Mouse (Mus musculus) hindbrain, postnatal 0 days (tissue): Measurements from ENCODE around the gene Pex26. TPM values are rescaled to one million over a fixed set of nuclear protein-coding genes. Genes with fewer than 3 reads are reported as not detected.

Experiments
- ATAC-seq: fragments of 200-750 bp; cut with Nextera tagmentation; 2 replicates; pipeline ENCODE4 v1.8.0; 2017; ENCODE audit warnings: mild to moderate bottlenecking, moderate TSS enrichment, moderate library complexity
- DNase-seq: peaks from one replicate; pipeline ENCODE4 v3.0.0-alpha.2; 2015; ENCODE audit warnings: low spot score
- H3K27ac ChIP-seq: fragments of 300-500 bp; sonication (generic); 2 replicates; pipeline ENCODE4 v1.5.1; 2014; ENCODE audit warnings: mild to moderate bottlenecking
- H3K27me3 ChIP-seq: fragments of 300-500 bp; sonication (generic); 2 replicates; pipeline ENCODE4 v1.6.1; 2014; ENCODE audit warnings: low read length, mixed read lengths; ENCODE audit not compliant: insufficient read depth
- H3K36me3 ChIP-seq: fragments of 300-500 bp; sonication (generic); 2 replicates; pipeline ENCODE4 v1.6.1; 2014; ENCODE audit warnings: low read length, mixed read lengths; ENCODE audit not compliant: insufficient read depth
- H3K4me1 ChIP-seq: fragments of 300-500 bp; sonication (generic); 2 replicates; pipeline ENCODE4 v1.6.1; 2014; ENCODE audit warnings: antibody characterized with exemption, low read length, mixed read lengths; ENCODE audit not compliant: insufficient read depth
- H3K4me2 ChIP-seq: fragments of 300-500 bp; sonication (generic); 2 replicates; pipeline ENCODE4 v1.6.1; 2014; ENCODE audit warnings: low read depth, mild to moderate bottlenecking, low read length, moderate library complexity, mixed read lengths
- H3K4me3 ChIP-seq: fragments of 300-500 bp; sonication (generic); 2 replicates; pipeline ENCODE4 v1.5.1; 2014; ENCODE audit warnings: low read length
- H3K9ac ChIP-seq: fragments of 300-500 bp; sonication (generic); replicated peaks from 2 replicates; pipeline ENCODE4 v1.6.1; 2014; ENCODE audit warnings: mild to moderate bottlenecking, low read length, moderate library complexity, mixed read lengths
- H3K9me3 ChIP-seq: fragments of 300-500 bp; sonication (generic); 2 replicates; pipeline ENCODE4 v1.6.1; 2016; ENCODE audit warnings: low read length, mixed read lengths
- CTCF ChIP-seq: IDR thresholded peaks from 2 replicates; pipeline ENCODE4 v1.5.1; 2016; ENCODE audit warnings: antibody characterized with exemption, control low read depth, low read depth
- WGBS: fragments of 180-500 bp; shearing (Covaris S2); extraction: QIAGEN DNeasy Blood & Tissue Kit; methylation state at CpG from one replicate; pipeline ENCODE4 v1.1.7; 2014; 5-methylcytosine and 5-hydroxymethylcytosine counted together
- polyA plus RNA-seq: library from polyadenylated mRNA; unstranded; fragments of >200 nt; fragmentation: Nextera tagmentation; extraction: Ambion mirVana; gene quantifications from 2 replicates; pipeline ENCODE4 v1.2.1, GENCODE M21; 2015
- total RNA-seq: library from RNA; depleted of rRNA; stranded (reverse); fragments of >200 nt; gene quantifications from 2 replicates; pipeline ENCODE4 v1.2.3, GENCODE M21; 2014

The Pex26 gene
- total and polyA plus RNA-seq, 2 experiments from 2014 or later, result 11.2 to 23.3 TPM

- Histone ChIP-seq H3K27me3 (no peaks in the 10 kb centered on the region), H3K9me3 (no peaks in the 10 kb centered on the region)
Measured at GRCm38 (mm10) chr6:121162616-121163015, 20.9 kb upstream of the Pex26 start.

GRCm38 (mm10) chr6:121166098-121166552 is 17.3 kb upstream of the Pex26 start:
- Histone ChIP-seq H3K4me2 (no peak overlapping the region), H3K4me3 (no peak overlapping the region), H3K9me3 (no peaks in the 10 kb centered on the region), H3K27me3 (no peaks in the 10 kb centered on the region), H3K27ac (no peak overlapping the region), H3K36me3 (no peaks in the 10 kb centered on the region), H3K9ac (no peak overlapping the region), H3K4me1 (no peaks in the 10 kb centered on the region)
- ATAC-seq (peak; percentile 43; the same call in 1 of the 2 replicates), DNase-seq (no peak)
- 24% methylated on average over 10 of the region's 10 CpGs for WGBS
- TF ChIP-seq CTCF, result no peak

More at GRCm38 (mm10) chr6:121162616-121163015, 20.9 kb upstream of the Pex26 start:
- Histone ChIP-seq H3K9ac (no peak overlapping the region), H3K4me2 (no peak overlapping the region), H3K36me3 (no peaks in the 10 kb centered on the region), H3K27ac (no peak overlapping the region), H3K4me1 (no peaks in the 10 kb centered on the region), H3K4me3 (no peak overlapping the region)
- WGBS, result 91% methylated on average over 12 of the region's 12 CpGs
- ATAC-seq, result no peak
- DNase-seq, result no peak
- TF ChIP-seq CTCF, result no peak

- no peak overlapping the region for H3K4me2 ChIP-seq
- H3K4me1 ChIP-seq, result no peaks in the 10 kb centered on the region
- no peak overlapping the region for H3K27ac ChIP-seq
- TF ChIP-seq CTCF, result no peak
- no peak for DNase-seq
- no peaks in the 10 kb centered on the region for H3K36me3 ChIP-seq
- H3K9me3 ChIP-seq, result no peaks in the 10 kb centered on the region
- no peak overlapping the region for H3K4me3 ChIP-seq
- H3K27me3 ChIP-seq, result no peaks in the 10 kb centered on the region
- 0 out of 2 replicates have a peak, but pooled peaks have one; percentile 21 for ATAC-seq
- 80% methylated on average over 7 of the region's 7 CpGs for WGBS
- no peak overlapping the region for H3K9ac ChIP-seq
Measured at GRCm38 (mm10) chr6:121167381-121167975, 16.0 kb upstream of the Pex26 start.

GRCm38 (mm10) chr6:121171102-121171501 is 12.4 kb upstream of the Pex26 start:
- WGBS, result 68% methylated on average over 6 of the region's 6 CpGs
- no peaks in the 10 kb centered on the region for H3K36me3 ChIP-seq

GRCm38 (mm10) chr6:121173471-121173870 is 10.0 kb upstream of the Pex26 start:
- no peak for TF ChIP-seq CTCF
- Histone ChIP-seq H3K27ac (no peak overlapping the region), H3K9ac (no peak overlapping the region), H3K4me1 (no peaks in the 10 kb centered on the region), H3K4me2 (no peak overlapping the region), H3K9me3 (no peaks in the 10 kb centered on the region), H3K4me3 (no peak overlapping the region), H3K27me3 (no peaks in the 10 kb centered on the region), H3K36me3 (no peaks in the 10 kb centered on the region)
- no peak for ATAC-seq
- WGBS, result 79% methylated on average over 5 of the region's 5 CpGs
- DNase-seq, result no peak

More at GRCm38 (mm10) chr6:121171102-121171501, 12.4 kb upstream of the Pex26 start:
- TF ChIP-seq CTCF, result no peak
- H3K4me3 ChIP-seq, result no peak overlapping the region
- no peak overlapping the region for H3K9ac ChIP-seq
- no peaks in the 10 kb centered on the region for H3K4me1 ChIP-seq
- no peaks in the 10 kb centered on the region for H3K9me3 ChIP-seq
- no peaks in the 10 kb centered on the region for H3K27me3 ChIP-seq
- DNase-seq, result no peak
- no peak overlapping the region for H3K4me2 ChIP-seq
- ATAC-seq, result no peak
- H3K27ac ChIP-seq, result no peak overlapping the region

DNA sequence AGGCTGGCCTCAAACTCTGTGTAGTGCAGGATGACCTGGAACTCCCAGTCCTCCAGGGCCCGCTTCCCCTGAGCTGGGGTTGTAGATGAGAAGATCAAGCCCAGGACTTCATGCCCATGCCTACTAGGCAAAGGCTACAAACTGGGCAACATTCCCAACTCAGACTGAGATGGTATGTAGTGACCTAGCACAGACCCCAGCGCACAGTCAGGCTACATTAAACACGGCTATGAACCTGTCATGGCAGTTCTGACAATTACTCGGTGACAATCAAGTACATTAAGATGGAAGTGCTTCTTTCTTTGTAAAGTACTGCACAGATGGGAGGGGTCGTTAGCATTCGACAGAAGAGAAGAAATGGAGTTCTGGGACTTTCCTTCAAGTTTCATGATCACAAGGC is 8.7 kb upstream of the Pex26 start:
- no peaks in the 10 kb centered on the region for H3K36me3 ChIP-seq
- TF ChIP-seq CTCF, result no peak
- WGBS, result 91% methylated on average over 6 of the region's 6 CpGs
- H3K9me3 ChIP-seq, result no peaks in the 10 kb centered on the region
- no peaks in the 10 kb centered on the region for H3K27me3 ChIP-seq
- no peaks in the 10 kb centered on the region for H3K4me1 ChIP-seq
- H3K4me3 ChIP-seq, result no peak overlapping the region
- H3K4me2 ChIP-seq, result no peak overlapping the region
- H3K9ac ChIP-seq, result no peak overlapping the region
- no peak for ATAC-seq
- DNase-seq, result no peak
- H3K27ac ChIP-seq, result no peak overlapping the region

- H3K4me1 ChIP-seq, result no peaks in the 10 kb centered on the region
- no peak overlapping the region for H3K9ac ChIP-seq
- no peaks in the 10 kb centered on the region for H3K9me3 ChIP-seq
- ATAC-seq (peak; percentile 33; the same call in 1 of the 2 replicates), DNase-seq (no peak)
- H3K27me3 ChIP-seq, result no peaks in the 10 kb centered on the region
- H3K4me3 ChIP-seq, result no peak overlapping the region
- no peak overlapping the region for H3K4me2 ChIP-seq
- H3K27ac ChIP-seq, result no peak overlapping the region
- WGBS, result 48% methylated on average over 14 of the region's 14 CpGs
- H3K36me3 ChIP-seq, result no peaks in the 10 kb centered on the region
- TF ChIP-seq CTCF, result no peak
Measured at GRCm38 (mm10) chr6:121176011-121176730, 7.3 kb upstream of the Pex26 start.
